Mouse (Mus musculus) bone marrow macrophage, adult 2 months (primary cell): ENCODE measurements around the gene Kdsr. TPM values are rescaled to one million over a fixed set of nuclear protein-coding genes. Genes with fewer than 3 reads are reported as not detected.

ENCODE experiments used
- H3K27ac ChIP-seq: 2 replicates; pipeline ENCODE4 v1.5.1; 2012; ENCODE audit warnings: low read depth, low read length; ENCODE audit not compliant: insufficient read depth
- H3K4me1 ChIP-seq: 2 replicates; pipeline ENCODE4 v1.6.1; 2012; ENCODE audit warnings: low read length; ENCODE audit not compliant: control insufficient read depth, insufficient read depth
- H3K4me3 ChIP-seq: 2 replicates; pipeline ENCODE4 v1.5.1; 2012; ENCODE audit warnings: mild to moderate bottlenecking, low read length, moderate library complexity; ENCODE audit not compliant: insufficient read depth
- CTCF ChIP-seq: IDR thresholded peaks from 2 replicates; pipeline ENCODE4 v1.5.1; 2012; ENCODE audit warnings: low read depth, mild to moderate bottlenecking, low read length, moderate library complexity
- POLR2A ChIP-seq: IDR thresholded peaks from 2 replicates; pipeline ENCODE4 v1.6.1; 2012; ENCODE audit warnings: mild to moderate bottlenecking, low read depth, low read length, borderline replicate concordance
- polyA plus RNA-seq: library from polyadenylated mRNA; stranded (reverse); fragments of >200 nt; gene quantifications from 2 replicates; pipeline ENCODE4 v1.2.4, GENCODE M21; 2012; ENCODE audit not compliant: missing spikeins, insufficient read depth, insufficient read length

Kdsr gene
- polyA plus RNA-seq, 1 experiment: 13.3 TPM

GRCm38 (mm10) chr1:106713621-106714529, 45.7 kb downstream of the Kdsr start, which contains the start of gene Bcl2:
TSS of gene Bcl2 (minus strand) at chr1:106714274.
- H3K4me1 ChIP-seq: peaks cover 6% of the 10 kb centered on the region
- peak within 1 kb of the TSS; percentile 79 for H3K4me3 ChIP-seq
- H3K27ac ChIP-seq: peak within 1 kb of the TSS; percentile 43
- TF ChIP-seq POLR2A (no peak), CTCF (no peak)

- Histone ChIP-seq H3K4me1 (peaks cover 6% of the 10 kb centered on the region), H3K27ac (no peak overlapping the region), H3K4me3 (peak overlapping the region; percentile 21)
- TF ChIP-seq POLR2A (no peak), CTCF (peak; percentile 41; the same call in 1 of the 2 replicates)
These were observed 47.2 kb downstream of the Kdsr start for GRCm38 (mm10) chr1:106712330-106712729.

GRCm38 (mm10) chr1:106711356-106712125, 48.0 kb downstream of the Kdsr start:
- no peak for TF ChIP-seq CTCF
- no peak overlapping the region for H3K27ac ChIP-seq
- H3K4me3 ChIP-seq: no peak overlapping the region
- peaks cover 6% of the 10 kb centered on the region for H3K4me1 ChIP-seq

GRCm38 (mm10) chr1:106710202-106710601, 49.3 kb downstream of the Kdsr start:
- peaks cover 6% of the 10 kb centered on the region for H3K4me1 ChIP-seq
- no peak overlapping the region for H3K4me3 ChIP-seq
- TF ChIP-seq POLR2A (no peak), CTCF (no peak)
- H3K27ac ChIP-seq: no peak overlapping the region

- no peak overlapping the region for H3K4me3 ChIP-seq
- no peak overlapping the region for H3K27ac ChIP-seq
- TF ChIP-seq CTCF (no peak), POLR2A (no peak)
- H3K4me1 ChIP-seq: peaks cover 7% of the 10 kb centered on the region
These were observed 52.3 kb downstream of the Kdsr start for GRCm38 (mm10) chr1:106707036-106707880.

- peaks cover 7% of the 10 kb centered on the region for H3K4me1 ChIP-seq
- H3K4me3 ChIP-seq: no peak overlapping the region
- H3K27ac ChIP-seq: no peak overlapping the region
- TF ChIP-seq POLR2A (no peak), CTCF (no peak)
These were observed 56.3 kb downstream of the Kdsr start for GRCm38 (mm10) chr1:106703183-106703582.

- peaks cover 7% of the 10 kb centered on the region for H3K4me1 ChIP-seq
These were observed 56.9 kb downstream of the Kdsr start for GRCm38 (mm10) chr1:106702471-106703175.

GRCm38 (mm10) chr1:106700520-106701114, 58.9 kb downstream of the Kdsr start:
- H3K4me3 ChIP-seq: no peak overlapping the region
- H3K27ac ChIP-seq: no peak overlapping the region
- peaks cover 23% of the 10 kb centered on the region for H3K4me1 ChIP-seq
- no peak for TF ChIP-seq CTCF
- TF ChIP-seq POLR2A: no peak

More at GRCm38 (mm10) chr1:106702471-106703175, 56.9 kb downstream of the Kdsr start:
- TF ChIP-seq CTCF (no peak), POLR2A (no peak)
- H3K4me3 ChIP-seq: no peak overlapping the region
- no peak overlapping the region for H3K27ac ChIP-seq
